Mouse (Mus musculus) forebrain, postnatal 0 days (tissue): ENCODE data around the gene Gm10840. TPM values are rescaled to one million over a fixed set of nuclear protein-coding genes. Genes with fewer than 3 reads are reported as not detected.
"Not testable (repeated sequence)": the region's sequence is repeated elsewhere in the genome, so short reads cannot be mapped to it uniquely, and the experiment has no call there.

ENCODE experiments used
- ATAC-seq: fragments of 200-750 bp; cut with Nextera tagmentation; 2 replicates; pipeline ENCODE4 v1.8.0; 2017; ENCODE audit warnings: mild to moderate bottlenecking, moderate library complexity
- DNase-seq: peaks from one replicate; pipeline ENCODE4 v3.0.0-alpha.2; 2015
- H3K27ac ChIP-seq: fragments of 300-500 bp; sonication (generic); 2 replicates; pipeline ENCODE4 v1.5.1; 2014; ENCODE audit warnings: low read depth, mild to moderate bottlenecking, antibody characterized with exemption, low read length, moderate library complexity, mixed read lengths
- H3K27me3 ChIP-seq: fragments of 300-500 bp; sonication (generic); 2 replicates; pipeline ENCODE4 v1.6.1; 2014; ENCODE audit warnings: mild to moderate bottlenecking, low read length, mixed read lengths; ENCODE audit not compliant: insufficient read depth
- H3K36me3 ChIP-seq: fragments of 300-500 bp; sonication (generic); 2 replicates; pipeline ENCODE4 v1.6.1; 2014; ENCODE audit warnings: mild to moderate bottlenecking, moderate library complexity; ENCODE audit not compliant: insufficient read depth
- H3K4me1 ChIP-seq: fragments of 300-500 bp; sonication (generic); 2 replicates; pipeline ENCODE4 v1.6.1; 2014; ENCODE audit warnings: antibody characterized with exemption; ENCODE audit not compliant: insufficient read depth
- H3K4me2 ChIP-seq: fragments of 300-500 bp; sonication (generic); 2 replicates; pipeline ENCODE4 v1.6.1; 2014; ENCODE audit warnings: low read depth, mild to moderate bottlenecking, moderate library complexity
- H3K4me3 ChIP-seq: fragments of 300-500 bp; sonication (generic); 2 replicates; pipeline ENCODE4 v1.5.1; 2014; ENCODE audit warnings: low read depth, low read length, mixed read lengths
- H3K9ac ChIP-seq: fragments of 300-500 bp; sonication (generic); 2 replicates; pipeline ENCODE4 v1.6.1; 2014; ENCODE audit warnings: mild to moderate bottlenecking
- H3K9me3 ChIP-seq: fragments of 300-500 bp; sonication (generic); 2 replicates; pipeline ENCODE4 v1.6.1; 2016; ENCODE audit warnings: low read length
- CTCF ChIP-seq: sonication (generic); IDR thresholded peaks from 2 replicates; pipeline ENCODE4 v1.5.1; 2016; ENCODE audit warnings: antibody characterized with exemption, control low read depth, low read depth
- WGBS: fragments of 180-500 bp; shearing (Covaris S2); extraction: QIAGEN DNeasy Blood & Tissue Kit; methylation state at CpG from one replicate; pipeline ENCODE4 v1.1.7; 2014; 5-methylcytosine and 5-hydroxymethylcytosine counted together
- polyA plus RNA-seq: library from polyadenylated mRNA; unstranded; fragments of >200 nt; fragmentation: Nextera tagmentation; extraction: Ambion mirVana; gene quantifications from 2 replicates; pipeline ENCODE4 v1.2.1, GENCODE M21; 2015
- total RNA-seq: library from RNA; depleted of rRNA; stranded (reverse); fragments of >200 nt; gene quantifications from 2 replicates; pipeline ENCODE4 v1.2.3, GENCODE M21; 2014; rRNA removed

Gene Gm10840
- not detected in 2 replicates for total RNA-seq
- polyA plus RNA-seq: 0.67 and 0.82 TPM in 2 replicates

GRCm38 (mm10) chr11:106160841-106161721 is at the start of gene Gm10840, which contains the start of gene Limd2:
TSS of gene Gm10840 (plus strand) at chr11:106160850.
TSS of gene Limd2 (minus strand) at chr11:106160860.
- peak within 1 kb of the TSS; percentile 96 for H3K27ac ChIP-seq
- peak within 1 kb of the TSS; percentile 78 for H3K4me3 ChIP-seq
- TF ChIP-seq CTCF: no peak
- peak; percentile 76 for DNase-seq
- 22% methylated on average over 22 of the region's 22 CpGs for WGBS
- peak; percentile 64 for ATAC-seq
- no peaks in the 10 kb centered on the region for H3K27me3 ChIP-seq
- no peaks in the 10 kb centered on the region for H3K9me3 ChIP-seq
- H3K9ac ChIP-seq: peak within 1 kb of the TSS; percentile 73
- peak within 1 kb of the TSS; percentile 91 for H3K4me2 ChIP-seq
- peaks cover 45% of the 10 kb centered on the region for H3K36me3 ChIP-seq
- H3K4me1 ChIP-seq: peaks cover 12% of the 10 kb centered on the region; the same call in 1 of the 2 replicates

- ATAC-seq: no peak
- H3K27me3 ChIP-seq: no peaks in the 10 kb centered on the region
- no peak overlapping the region for H3K4me2 ChIP-seq
- TF ChIP-seq CTCF: no peak
- no peak overlapping the region for H3K27ac ChIP-seq
- H3K4me1 ChIP-seq: no peaks in the 10 kb centered on the region
- no peak overlapping the region for H3K9ac ChIP-seq
- no peaks in the 10 kb centered on the region for H3K9me3 ChIP-seq
- no peak overlapping the region for H3K4me3 ChIP-seq
- H3K36me3 ChIP-seq: peaks cover 16% of the 10 kb centered on the region; the same call in 1 of the 2 replicates
- no peak for DNase-seq
These were observed 49.0 kb upstream of the Gm10840 start for GRCm38 (mm10) chr11:106111688-106112087.

DNA sequence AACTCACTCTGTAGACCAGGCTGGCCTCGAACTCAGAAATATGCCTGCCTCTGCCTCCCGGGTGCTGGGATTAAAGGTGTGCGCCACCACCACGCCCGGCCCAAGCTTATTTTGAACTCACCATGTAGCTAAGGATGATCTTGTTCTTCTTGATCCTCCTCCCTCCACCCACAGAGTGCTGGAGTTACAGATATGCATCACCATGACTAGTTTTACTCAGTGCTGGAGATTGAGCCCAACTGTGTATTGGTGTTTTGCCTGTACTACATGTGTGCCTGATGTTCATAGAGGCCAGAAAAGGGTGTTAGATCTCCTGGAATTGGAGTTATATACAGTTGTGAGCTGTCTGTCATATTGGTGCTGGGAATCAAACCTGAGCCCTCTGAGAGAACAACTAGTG is 38.4 kb upstream of the Gm10840 start:
- H3K27me3 ChIP-seq: no peaks in the 10 kb centered on the region
- H3K4me2 ChIP-seq: no peak overlapping the region
- H3K4me3 ChIP-seq: no peak overlapping the region
- TF ChIP-seq CTCF: no peak
- ATAC-seq (no peak), DNase-seq (no peak)
- no peak overlapping the region for H3K9ac ChIP-seq
- no peaks in the 10 kb centered on the region for H3K9me3 ChIP-seq
- H3K27ac ChIP-seq: no peak overlapping the region
- H3K4me1 ChIP-seq: no peaks in the 10 kb centered on the region
- WGBS: 95% methylated on average over 5 of the region's 5 CpGs
- peaks cover 29% of the 10 kb centered on the region for H3K36me3 ChIP-seq

DNA sequence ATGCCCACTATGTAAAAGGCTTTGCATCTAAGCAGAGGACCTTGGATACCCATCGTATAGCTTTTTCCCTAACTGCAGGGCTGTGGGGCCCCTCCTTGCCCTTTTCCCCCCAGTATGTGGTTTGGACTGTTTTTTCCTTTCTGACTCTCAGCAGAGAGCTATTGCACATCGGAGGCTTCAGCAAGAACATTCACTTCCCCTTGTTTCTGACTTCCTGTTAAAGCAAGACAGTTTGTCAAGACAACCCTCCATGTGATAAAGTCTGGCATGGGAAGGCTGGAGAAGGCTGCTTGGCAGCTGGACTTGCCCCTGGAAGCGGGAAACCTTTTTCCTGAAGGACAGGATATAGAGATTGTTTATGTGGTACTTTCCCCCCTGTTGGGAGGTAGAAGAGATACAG is 37.9 kb upstream of the Gm10840 start:
- H3K4me1 ChIP-seq: no peaks in the 10 kb centered on the region
- no peaks in the 10 kb centered on the region for H3K9me3 ChIP-seq
- TF ChIP-seq CTCF: no peak
- no peak overlapping the region for H3K4me3 ChIP-seq
- ATAC-seq (no peak), DNase-seq (no peak)
- no peaks in the 10 kb centered on the region for H3K27me3 ChIP-seq
- H3K27ac ChIP-seq: no peak overlapping the region
- H3K36me3 ChIP-seq: peaks cover 29% of the 10 kb centered on the region
- H3K4me2 ChIP-seq: no peak overlapping the region
- WGBS: 86% methylated on average over 3 of the region's 3 CpGs
- no peak overlapping the region for H3K9ac ChIP-seq

GRCm38 (mm10) chr11:106124784-106125183 is 35.9 kb upstream of the Gm10840 start:
- H3K9me3 ChIP-seq: no peaks in the 10 kb centered on the region

DNA sequence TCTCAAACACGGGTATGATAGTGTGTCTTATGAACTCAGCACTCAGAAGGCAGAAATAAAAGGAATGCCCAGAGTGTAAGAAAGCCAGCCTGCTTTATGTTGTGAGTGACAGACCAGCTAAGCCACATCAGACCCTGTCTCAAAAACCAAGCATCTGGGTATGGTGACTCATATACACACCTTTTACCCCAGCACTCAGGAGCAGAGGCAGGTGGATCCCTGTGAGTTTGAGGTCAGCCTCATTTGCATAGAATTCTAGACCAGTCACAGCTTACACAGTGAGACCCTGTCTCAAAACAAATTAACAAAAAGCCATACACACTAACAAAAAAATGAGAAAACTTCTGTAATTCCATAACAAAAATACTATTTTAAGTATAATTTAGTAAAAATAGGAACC is 34.8 kb upstream of the Gm10840 start:
- H3K27me3 ChIP-seq: no peaks in the 10 kb centered on the region
- no peaks in the 10 kb centered on the region for H3K4me1 ChIP-seq
- H3K9ac ChIP-seq: no peak overlapping the region
- peaks cover 33% of the 10 kb centered on the region for H3K36me3 ChIP-seq
- DNase-seq: no peak
- ATAC-seq: no peak
- H3K9me3 ChIP-seq: no peaks in the 10 kb centered on the region
- no peak overlapping the region for H3K4me2 ChIP-seq
- 82% methylated on average over 1 of the region's 1 CpGs for WGBS
- no peak overlapping the region for H3K4me3 ChIP-seq
- no peak for TF ChIP-seq CTCF
- no peak overlapping the region for H3K27ac ChIP-seq

More at GRCm38 (mm10) chr11:106124784-106125183, 35.9 kb upstream of the Gm10840 start:
- whole genome bisulfite sequencing: 79% methylated on average over 4 of the region's 4 CpGs
- TF ChIP-seq CTCF: no peak
- Histone ChIP-seq H3K36me3 (peaks cover 24% of the 10 kb centered on the region), H3K27ac (no peak overlapping the region), H3K27me3 (no peaks in the 10 kb centered on the region), H3K4me1 (no peaks in the 10 kb centered on the region), H3K4me3 (no peak overlapping the region), H3K9ac (no peak overlapping the region), H3K4me2 (no peak overlapping the region)
- DNase-seq (no peak), ATAC-seq (no peak)

DNA sequence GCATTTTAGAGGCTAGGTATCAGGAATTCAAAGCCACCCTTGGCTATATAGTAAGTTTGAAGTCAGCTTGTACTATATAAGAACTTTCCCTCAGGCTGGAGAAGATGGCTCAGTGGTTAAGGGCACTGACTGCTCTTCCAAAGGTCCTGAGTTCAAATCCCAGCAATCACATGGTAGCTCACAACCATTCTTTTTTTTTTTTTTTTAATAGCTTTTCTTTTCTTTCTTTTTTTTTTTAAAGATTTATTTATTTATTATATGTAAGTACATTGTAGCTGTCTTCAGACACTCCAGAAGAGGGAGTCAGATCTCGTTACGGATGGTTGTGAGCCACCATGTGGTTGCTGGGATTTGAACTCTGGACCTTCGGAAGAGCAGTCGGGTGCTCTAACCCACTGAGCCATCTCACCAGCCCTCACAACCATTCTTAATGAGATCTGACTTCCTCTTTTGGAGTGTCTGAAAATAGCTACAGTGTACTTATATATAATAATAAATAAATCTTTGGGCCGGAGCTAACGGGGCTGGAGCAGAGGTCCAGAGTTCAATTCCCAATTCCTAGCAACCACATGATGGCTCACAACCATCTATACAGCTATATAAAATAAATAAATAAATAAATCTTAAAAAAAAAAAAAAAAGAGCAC is 33.8 kb upstream of the Gm10840 start:
- WGBS: 97% methylated on average over 4 of the region's 6 CpGs
- H3K4me2 ChIP-seq, H3K4me3 ChIP-seq, H3K27ac ChIP-seq, H3K9me3 ChIP-seq, H3K4me1 ChIP-seq, H3K9ac ChIP-seq, H3K27me3 ChIP-seq, ATAC-seq, DNase-seq: not testable (repeated sequence)
- peaks cover 30% of the 10 kb centered on the region for H3K36me3 ChIP-seq
